Mouse (Mus musculus) MEL (cell line): ENCODE measurements around the gene Immp2l. TPM values are rescaled to one million over a fixed set of nuclear protein-coding genes. Genes with fewer than 3 reads are reported as not detected.

Source experiments
- DNase-seq: peaks from one replicate; pipeline ENCODE4 v3.0.0; 2011; ENCODE audit warnings: low read depth, low spot score
- H3K27ac ChIP-seq: 2 replicates; pipeline ENCODE4 v1.5.1; 2012; ENCODE audit warnings: low read depth, mild to moderate bottlenecking, control low read depth, low read length, moderate library complexity; ENCODE audit not compliant: control insufficient read depth
- H3K27me3 ChIP-seq, 2 experiments: fragments of 150-350 bp in 1 of 2; sonication (generic) in 1 of 2; 2 replicates each; pipeline ENCODE4 v1.6.1; 2012; ENCODE audit warnings: low read length in 2 of 2, mild to moderate bottlenecking in 2 of 2, improper control_type of control experiment in 1 of 2, moderate library complexity in 1 of 2; ENCODE audit not compliant: insufficient read depth in 2 of 2, control insufficient read depth in 1 of 2
- H3K36me3 ChIP-seq, 2 experiments: 2 replicates each; pipeline ENCODE4 v1.6.1; 2012 to 2014; ENCODE audit warnings: low read length in 2 of 2, improper control_type of control experiment in 1 of 2, inconsistent platforms in 1 of 2, mild to moderate bottlenecking in 1 of 2; ENCODE audit not compliant: insufficient read depth in 2 of 2, control insufficient read depth in 1 of 2
- H3K4me1 ChIP-seq, 2 experiments: fragments of 150-350 bp in 1 of 2; sonication (generic) in 1 of 2; 2 replicates each; pipeline ENCODE4 v1.6.1; 2012; ENCODE audit warnings: low read length in 2 of 2, improper control_type of control experiment in 1 of 2, mild to moderate bottlenecking in 1 of 2; ENCODE audit not compliant: insufficient read depth in 2 of 2, control insufficient read depth in 1 of 2
- H3K4me3 ChIP-seq, 2 experiments: fragments of 150-350 bp in 1 of 2; sonication (generic) in 1 of 2; 2 replicates each; pipeline ENCODE4 v1.5.1; 2012; ENCODE audit warnings: low read depth in 2 of 2, low read length in 2 of 2, mild to moderate bottlenecking in 2 of 2, moderate library complexity in 2 of 2, control low read depth in 1 of 2, improper control_type of control experiment in 1 of 2; ENCODE audit not compliant: control insufficient read depth in 1 of 2, insufficient read depth in 1 of 2
- H3K79me2 ChIP-seq: 2 replicates; pipeline ENCODE4 v1.6.1; 2012; ENCODE audit warnings: mild to moderate bottlenecking, low read length, moderate library complexity; ENCODE audit not compliant: control insufficient read depth, poor library complexity, insufficient read depth
- H3K9ac ChIP-seq: 2 replicates; pipeline ENCODE4 v1.6.1; 2012; ENCODE audit warnings: low read depth, mild to moderate bottlenecking, control low read depth, low read length, moderate library complexity; ENCODE audit not compliant: control insufficient read depth, poor library complexity, severe bottlenecking
- H3K9me3 ChIP-seq: fragments of 150-350 bp; sonication (generic); replicated peaks from 2 replicates; pipeline ENCODE4 v1.6.1; 2012; ENCODE audit warnings: mild to moderate bottlenecking, low read length, improper control_type of control experiment, moderate library complexity; ENCODE audit not compliant: insufficient read depth
- CHD2 ChIP-seq: IDR thresholded peaks from 2 replicates; pipeline ENCODE4 v1.6.1; 2011; ENCODE audit warnings: low read length, improper control_type of control experiment
- E2F4 ChIP-seq: IDR thresholded peaks from 2 replicates; pipeline ENCODE4 v1.6.1; 2011; ENCODE audit warnings: low read depth, low read length, improper control_type of control experiment, borderline replicate concordance
- EP300 ChIP-seq, 2 experiments: IDR thresholded peaks; 2 replicates each; pipeline ENCODE4 v1.6.1; 2011; ENCODE audit warnings: improper control_type of control experiment in 2 of 2, low read length in 2 of 2, low read depth in 1 of 2, mild to moderate bottlenecking in 1 of 2
- GABPA ChIP-seq: IDR thresholded peaks from 2 replicates; pipeline ENCODE4 v1.6.1; 2012; ENCODE audit warnings: low read depth, mild to moderate bottlenecking, inconsistent platforms, low read length, improper control_type of control experiment, moderate library complexity
- GATA1 ChIP-seq: IDR thresholded peaks from 2 replicates; pipeline ENCODE4 v1.6.1; 2011; ENCODE audit warnings: low read depth, low read length, improper control_type of control experiment
- JUND ChIP-seq: IDR thresholded peaks from 2 replicates; pipeline ENCODE4 v1.6.1; 2011; ENCODE audit warnings: low read depth, mild to moderate bottlenecking, improper control_type of control experiment, low read length
- KAT2A ChIP-seq: conservative IDR thresholded peaks from 2 replicates; pipeline ENCODE4 v1.6.1; 2012; ENCODE audit warnings: low read depth, low read length, improper control_type of control experiment, inconsistent platforms
- MAX ChIP-seq: IDR thresholded peaks from 2 replicates; pipeline ENCODE4 v1.6.1; 2011; ENCODE audit warnings: low read length, improper control_type of control experiment
- MAZ ChIP-seq: IDR thresholded peaks from 2 replicates; pipeline ENCODE4 v1.6.1; 2012; ENCODE audit warnings: low read depth, mild to moderate bottlenecking, inconsistent platforms, low read length, improper control_type of control experiment
- MEF2A ChIP-seq: IDR thresholded peaks from 2 replicates; pipeline ENCODE4 v1.6.1; 2014; ENCODE audit warnings: low read depth, mild to moderate bottlenecking, inconsistent platforms, low read length, improper control_type of control experiment; ENCODE audit not compliant: poor library complexity, insufficient replicate concordance, severe bottlenecking; ENCODE audit errors: extremely low read depth
- MXI1 ChIP-seq: IDR thresholded peaks from 2 replicates; pipeline ENCODE4 v1.6.1; 2011; ENCODE audit warnings: mild to moderate bottlenecking, low read depth, low read length, improper control_type of control experiment
- MYB ChIP-seq: IDR thresholded peaks from 2 replicates; pipeline ENCODE4 v1.6.1; 2011; ENCODE audit warnings: mild to moderate bottlenecking, low read depth, low read length, improper control_type of control experiment
- POLR2A ChIP-seq, 2 experiments: IDR thresholded peaks; 2 replicates each; pipeline ENCODE4 v1.6.1; 2011 to 2012; ENCODE audit warnings: low read length in 2 of 2, mild to moderate bottlenecking in 2 of 2, control low read depth in 1 of 2, improper control_type of control experiment in 1 of 2, low read depth in 1 of 2, moderate library complexity in 1 of 2; ENCODE audit not compliant: control insufficient read depth in 1 of 2, insufficient read depth in 1 of 2, poor library complexity in 1 of 2
- POLR2AphosphoS2 ChIP-seq: IDR thresholded peaks from 2 replicates; pipeline ENCODE4 v1.6.1; 2011; ENCODE audit warnings: low read length, improper control_type of control experiment
- RCOR1 ChIP-seq: IDR thresholded peaks from 2 replicates; pipeline ENCODE4 v1.6.1; 2012; ENCODE audit warnings: low read depth, mild to moderate bottlenecking, inconsistent platforms, low read length, improper control_type of control experiment
- TAL1 ChIP-seq: IDR thresholded peaks from 2 replicates; pipeline ENCODE4 v1.6.1; 2012; ENCODE audit warnings: mild to moderate bottlenecking, inconsistent platforms, low read length, moderate library complexity, mixed read lengths
- TCF12 ChIP-seq: IDR thresholded peaks from 2 replicates; pipeline ENCODE4 v1.6.1; 2014; ENCODE audit warnings: low read depth, mild to moderate bottlenecking, inconsistent platforms, low read length, improper control_type of control experiment, moderate library complexity
- USF1 ChIP-seq: IDR thresholded peaks from 2 replicates; pipeline ENCODE4 v1.6.1; 2014; ENCODE audit warnings: low read depth, mild to moderate bottlenecking, inconsistent platforms, low read length, improper control_type of control experiment, moderate library complexity
- USF2 ChIP-seq, 2 experiments: IDR thresholded peaks; 2 replicates each; pipeline ENCODE4 v1.6.1; 2011 to 2012; ENCODE audit warnings: improper control_type of control experiment in 2 of 2, low read length in 2 of 2, borderline replicate concordance in 1 of 2, inconsistent platforms in 1 of 2, low read depth in 1 of 2, mild to moderate bottlenecking in 1 of 2; ENCODE audit not compliant: insufficient read depth in 1 of 2
- ZC3H11A ChIP-seq: IDR thresholded peaks from 2 replicates; pipeline ENCODE4 v1.6.1; 2012; ENCODE audit warnings: low read depth, mild to moderate bottlenecking, inconsistent platforms, low read length, improper control_type of control experiment
- ZKSCAN1 ChIP-seq: IDR thresholded peaks from 2 replicates; pipeline ENCODE4 v1.6.1; 2012; ENCODE audit warnings: low read depth, mild to moderate bottlenecking, inconsistent platforms, low read length, improper control_type of control experiment, moderate library complexity
- ZMIZ1 ChIP-seq: IDR thresholded peaks from 2 replicates; pipeline ENCODE4 v1.6.1; 2012; ENCODE audit warnings: low read depth, mild to moderate bottlenecking, inconsistent platforms, low read length, improper control_type of control experiment, moderate library complexity
- ZNF384 ChIP-seq: IDR thresholded peaks from 2 replicates; pipeline ENCODE4 v1.6.1; 2012; ENCODE audit warnings: low read depth, mild to moderate bottlenecking, inconsistent platforms, low read length, improper control_type of control experiment
- polyA plus RNA-seq, 2 experiments: library from polyadenylated mRNA; stranded (reverse) in 1 of 2; unstranded in 1 of 2; fragments of >175 nt in 1 of 2; fragments of >200 nt in 1 of 2; gene quantifications; 2 replicates each; pipeline versions ENCODE4 v1.2.1 to v1.2.4; 2012; ENCODE audit warnings: low replicate concordance in 2 of 2, low read depth in 1 of 2; ENCODE audit not compliant: insufficient read length in 2 of 2, insufficient read depth in 1 of 2, missing spikeins in 1 of 2
- total RNA-seq: library from RNA; depleted of rRNA; stranded (reverse); fragments of 300-350 nt; gene quantifications from 2 replicates; pipeline ENCODE4 v1.2.3, GENCODE M21; 2012

Immp2l gene
- total and polyA plus RNA-seq, 3 experiments = 4.0 to 5.0 TPM; not detected in 1

DNA sequence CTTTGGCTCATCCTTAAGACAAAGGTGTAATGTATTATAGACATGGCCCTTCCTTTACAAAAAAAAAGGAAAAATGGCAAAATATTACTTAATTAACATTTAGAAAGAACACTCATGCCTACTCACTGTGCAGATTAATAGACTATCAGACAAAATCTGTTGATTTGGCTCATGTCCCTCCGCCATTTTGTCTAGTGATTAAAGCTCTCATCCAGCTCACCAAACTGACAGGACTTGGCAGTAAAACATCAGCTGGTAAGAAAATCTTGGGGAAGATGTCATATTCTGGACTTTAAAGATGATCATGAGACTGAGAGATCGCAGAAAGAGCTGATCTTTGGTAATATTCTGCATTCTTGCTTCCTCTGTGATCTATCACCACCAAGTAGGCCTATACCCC is 293.5 kb downstream of the Immp2l start:
- Histone ChIP-seq H3K27me3 (no peaks in the 10 kb centered on the region), H3K9ac (no peak overlapping the region), H3K9me3 (no peaks in the 10 kb centered on the region), H3K27ac (no peak overlapping the region), H3K4me1 (peaks cover 0 to 6% of the 10 kb centered on the region in 2 experiments; a peak in 2 of 4 replicates), H3K79me2 (no peaks in the 10 kb centered on the region), H3K36me3 (peaks cover 0 to 6% of the 10 kb centered on the region in 2 experiments; a peak in 2 of 4 replicates), H3K4me3 (no peak overlapping the region)
- TF ChIP-seq MEF2A (no peak), CHD2 (no peak), POLR2AphosphoS2 (no peak), TCF12 (no peak), ZC3H11A (no peak), ZNF384 (no peak), ZKSCAN1 (no peak), MAZ (no peak), JUND (no peak), POLR2A (IDR thresholded peaks at IDR 0.05; ENCODE audit: control insufficient read depth in 1 of 2, insufficient read depth in 1 of 2, low read depth in 1 of 2, low read length in 2 of 2, poor library complexity in 1 of 2) (no peak)
- DNase-seq = no peak

DNA sequence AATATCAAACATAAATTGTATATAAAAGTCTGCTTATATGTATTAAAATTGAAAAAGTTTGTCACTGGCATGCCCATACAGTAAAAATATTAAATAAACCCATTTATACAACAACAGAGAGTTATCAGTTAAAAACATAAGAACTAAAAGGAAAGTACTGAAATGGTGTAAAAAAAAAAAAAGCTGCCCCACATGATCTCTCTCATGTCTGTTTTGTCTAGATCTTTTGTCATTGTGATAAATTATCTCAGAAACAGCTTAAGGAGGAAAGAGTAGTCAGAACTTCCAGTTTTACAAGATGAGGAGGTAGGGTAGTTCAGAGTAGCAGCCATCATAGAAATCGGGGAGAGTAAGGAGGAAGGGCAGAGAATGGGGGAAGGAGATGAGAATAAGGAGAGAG is 298.1 kb downstream of the Immp2l start:
- TF ChIP-seq TCF12 (peak; percentile 20; the same call in 1 of the 2 replicates), TAL1 (no peak), USF1 (peak; percentile 62; the same call in 1 of the 2 replicates), GABPA (no peak), ZNF384 (peak; percentile 80), EP300 (IDR thresholded peaks at IDR 0.05; ENCODE audit: low read depth in 1 of 2, low read length in 2 of 2) (peak in 1 of 2 experiments; percentile 32; a peak in 1 of 4 replicates)
- peak; percentile 15 for DNase-seq
- no peaks in the 10 kb centered on the region for H3K9me3 ChIP-seq

DNA sequence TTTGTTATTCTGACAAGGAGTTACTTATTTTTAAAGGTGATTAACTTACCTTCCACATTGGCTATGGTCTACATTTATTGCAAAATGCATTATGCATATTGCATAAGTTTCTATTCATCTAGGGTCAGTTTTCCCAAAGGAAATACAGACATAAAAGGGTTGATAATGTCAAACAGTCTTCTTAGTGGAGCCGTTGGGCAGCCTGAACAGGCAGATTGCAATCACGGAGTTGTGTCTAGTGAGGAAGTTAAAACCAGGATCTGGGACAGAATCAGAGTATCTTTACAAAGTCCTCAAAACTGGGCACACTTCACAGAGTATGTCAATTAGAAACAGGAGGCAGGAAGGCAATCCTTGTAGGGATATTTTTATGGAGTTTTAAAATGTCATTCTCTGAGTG is 300.5 kb downstream of the Immp2l start:
- Histone ChIP-seq H3K9ac (no peak overlapping the region), H3K27ac (no peak overlapping the region), H3K36me3 (peaks cover 0 to 27% of the 10 kb centered on the region in 2 experiments; a peak in 2 of 4 replicates), H3K4me3 (no peak overlapping the region), H3K4me1 (peaks cover 11 to 17% of the 10 kb centered on the region in 2 experiments), H3K9me3 (no peaks in the 10 kb centered on the region), H3K27me3 (no peaks in the 10 kb centered on the region), H3K79me2 (no peaks in the 10 kb centered on the region)
- DNase-seq = peak; percentile 17
- TF ChIP-seq EP300 (IDR thresholded peaks at IDR 0.05; ENCODE audit: low read depth in 1 of 2, low read length in 2 of 2) = peak; percentile 42 to 56; a peak in 3 of 4 replicates
- no peak for TF ChIP-seq MEF2A
- TF ChIP-seq GATA1 = 0 out of 2 replicates have a peak, but pooled peaks have one; percentile 8
- no peak for TF ChIP-seq JUND
- TF ChIP-seq ZNF384 = no peak
- no peak for TF ChIP-seq KAT2A
- no peak for TF ChIP-seq ZMIZ1
- TF ChIP-seq E2F4 = no peak
- TF ChIP-seq MAX = no peak
- no peak for TF ChIP-seq USF1
- TF ChIP-seq MYB = peak; percentile 52
- no peak for TF ChIP-seq MXI1
- no peak for TF ChIP-seq ZKSCAN1
- TF ChIP-seq USF2 (IDR thresholded peaks at IDR 0.05; ENCODE audit: borderline replicate concordance in 1 of 2, insufficient read depth in 1 of 2, low read depth in 1 of 2, low read length in 2 of 2) = no peak
- no peak for TF ChIP-seq RCOR1
- TF ChIP-seq, all 39 proteins: peak for 3

More for the DNA sequence above, 298.1 kb downstream of the Immp2l start:
- H3K4me1 ChIP-seq = peaks cover 11 to 19% of the 10 kb centered on the region in 2 experiments
- H3K9ac ChIP-seq = no peak overlapping the region
- H3K4me3 ChIP-seq = no peak overlapping the region
- peaks cover 0 to 30% of the 10 kb centered on the region in 2 experiments; a peak in 2 of 4 replicates for H3K36me3 ChIP-seq
- H3K79me2 ChIP-seq = no peaks in the 10 kb centered on the region
- H3K27me3 ChIP-seq = no peaks in the 10 kb centered on the region
- no peak overlapping the region for H3K27ac ChIP-seq
